Mouse (Mus musculus): ENCODE results near the gene Gtpbp8.

- TF ChIP-seq POLR2A (IDR thresholded peaks at IDR 0.05; ENCODE audit: borderline replicate concordance, extremely low read depth, low read depth, low read length): no peak
- 0 out of 2 replicates have a peak, but pooled peaks have one; percentile 4 for TF ChIP-seq CTCF (IDR thresholded peaks at IDR 0.05; ENCODE audit: insufficient read depth, low read length)
Measured at GRCm38 (mm10) chr16:44720518-44720917, 25.6 kb downstream of the Gtpbp8 start.

Measured in lung, adult 2 months (tissue).